Mouse (Mus musculus) large intestine, adult 2 months (tissue): ENCODE measurements at regions not wholly inside any gene's neighbourhood (a gene's known extent, or its start where the extent isn't known, plus 50 kb on each side); places are given as distances from the start of the nearest gene placed in this dataset.

Source experiments
- DNase-seq: peaks from one replicate; pipeline ENCODE4 v3.0.0-alpha.2; 2012; ENCODE audit warnings: low read depth, low spot score
- WGBS: fragments of 180-500 bp; shearing (Covaris S2); methylation state at CpG from one replicate; pipeline ENCODE4 v1.1.7; 2018; 5-methylcytosine and 5-hydroxymethylcytosine counted together

- WGBS, result 81% methylated on average over 5 of the region's 5 CpGs
- no peak for DNase-seq
Observed at GRCm38 (mm10) chr8:89677266-89677665, 633.3 kb upstream of the Sall1 start.

GRCm38 (mm10) chr8:89673911-89674310, 629.9 kb upstream of the Sall1 start:
- no peak for DNase-seq
- 85% methylated on average over 4 of the region's 4 CpGs for WGBS

GRCm38 (mm10) chr8:89672631-89673030, 628.7 kb upstream of the Sall1 start:
- WGBS, result 80% methylated on average over 5 of the region's 5 CpGs

DNA sequence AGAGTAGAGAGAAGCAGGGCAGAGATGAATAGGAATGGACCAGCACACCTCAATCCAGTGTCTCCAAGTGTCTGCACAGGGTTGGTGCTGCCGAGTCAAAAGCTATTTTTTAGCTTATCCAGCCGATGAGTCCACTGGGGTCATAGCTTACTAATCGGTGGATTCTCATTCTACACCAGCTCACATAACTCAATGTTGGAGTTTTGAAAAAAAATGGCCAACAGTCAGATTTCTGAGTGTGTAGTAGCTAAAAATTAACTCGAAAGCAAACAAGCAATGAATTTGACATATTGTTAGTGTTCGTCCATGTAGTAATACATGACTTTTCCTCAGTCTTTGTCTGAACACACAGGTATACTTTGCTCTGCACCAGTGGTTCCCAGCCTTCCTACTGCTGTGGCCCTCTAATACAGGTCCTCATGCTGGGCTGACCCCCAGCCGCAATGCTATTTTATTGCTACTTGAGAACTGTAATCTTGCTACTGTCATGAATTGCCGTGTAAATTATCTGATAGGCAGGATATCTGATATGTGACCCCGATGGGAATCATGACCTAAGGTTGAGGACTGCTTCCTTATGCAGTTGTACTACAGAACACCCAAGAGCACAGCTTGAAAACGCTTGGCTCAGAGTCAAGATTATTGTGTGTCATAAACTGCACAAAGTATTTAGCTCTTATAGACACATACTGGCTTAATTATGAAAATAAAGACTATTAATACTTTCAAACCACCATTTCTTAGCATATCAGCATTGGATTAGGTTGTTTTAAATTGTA, 621.1 kb upstream of the Sall1 start:
- WGBS, result 33% methylated on average over 9 of the region's 9 CpGs
- DNase-seq, result no peak

More at GRCm38 (mm10) chr8:89672631-89673030, 628.7 kb upstream of the Sall1 start:
- DNase-seq, result no peak

- DNase-seq, result no peak
- 47% methylated on average over 10 of the region's 10 CpGs for WGBS
Observed at GRCm38 (mm10) chr8:89663859-89664258, 619.9 kb upstream of the Sall1 start.

DNA sequence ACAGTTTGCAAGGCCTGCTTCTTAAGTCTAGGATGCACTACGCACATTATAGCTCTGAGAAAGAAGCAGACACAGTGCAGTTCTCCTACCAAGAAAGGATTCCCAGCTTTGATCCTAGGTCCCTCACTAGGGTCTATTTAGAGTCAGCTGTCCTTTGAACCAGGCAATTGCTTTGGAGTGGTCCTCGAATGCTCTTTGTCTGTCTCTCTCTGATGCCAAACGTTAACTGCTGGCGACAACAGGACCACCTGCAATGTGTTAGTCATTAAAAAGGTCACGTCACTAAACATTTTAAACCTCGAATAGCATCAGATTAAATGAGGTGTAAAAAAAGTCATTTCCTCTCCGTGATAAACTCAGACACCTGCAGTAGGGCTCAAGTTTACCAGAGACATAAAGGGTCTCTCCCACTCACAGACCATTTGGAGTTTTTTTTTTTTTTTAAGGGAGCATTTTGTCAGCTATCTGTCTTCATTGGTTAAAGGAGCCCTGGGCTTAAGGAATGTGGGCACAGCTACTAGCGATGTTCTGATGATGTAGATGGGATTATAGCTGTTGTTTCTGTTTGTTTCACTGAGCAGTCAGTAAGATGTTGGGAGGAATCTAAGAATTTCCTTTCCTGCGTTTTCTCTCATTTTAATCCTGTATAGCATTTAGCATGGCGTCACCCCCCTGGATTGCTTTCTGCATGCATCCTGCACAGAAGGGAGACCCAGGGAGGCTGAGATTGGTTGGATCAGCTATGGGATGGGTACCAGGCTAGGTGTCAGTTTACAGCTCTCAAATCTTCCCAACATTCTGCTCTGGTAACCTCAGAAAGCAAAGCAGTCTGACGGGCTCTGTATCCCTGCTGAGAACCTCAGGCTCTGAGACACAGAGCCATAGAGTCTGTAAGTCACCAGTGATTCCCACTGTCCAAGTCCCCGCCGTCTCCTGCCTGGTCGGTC, 615.3 kb upstream of the Sall1 start:
- WGBS, result 47% methylated on average over 14 of the region's 14 CpGs

GRCm38 (mm10) chr8:89655369-89655768, 611.4 kb upstream of the Sall1 start:
- 49% methylated on average over 14 of the region's 14 CpGs for WGBS
- DNase-seq, result no peak

More for the DNA sequence above, 615.3 kb upstream of the Sall1 start:
- no peak for DNase-seq

DNA sequence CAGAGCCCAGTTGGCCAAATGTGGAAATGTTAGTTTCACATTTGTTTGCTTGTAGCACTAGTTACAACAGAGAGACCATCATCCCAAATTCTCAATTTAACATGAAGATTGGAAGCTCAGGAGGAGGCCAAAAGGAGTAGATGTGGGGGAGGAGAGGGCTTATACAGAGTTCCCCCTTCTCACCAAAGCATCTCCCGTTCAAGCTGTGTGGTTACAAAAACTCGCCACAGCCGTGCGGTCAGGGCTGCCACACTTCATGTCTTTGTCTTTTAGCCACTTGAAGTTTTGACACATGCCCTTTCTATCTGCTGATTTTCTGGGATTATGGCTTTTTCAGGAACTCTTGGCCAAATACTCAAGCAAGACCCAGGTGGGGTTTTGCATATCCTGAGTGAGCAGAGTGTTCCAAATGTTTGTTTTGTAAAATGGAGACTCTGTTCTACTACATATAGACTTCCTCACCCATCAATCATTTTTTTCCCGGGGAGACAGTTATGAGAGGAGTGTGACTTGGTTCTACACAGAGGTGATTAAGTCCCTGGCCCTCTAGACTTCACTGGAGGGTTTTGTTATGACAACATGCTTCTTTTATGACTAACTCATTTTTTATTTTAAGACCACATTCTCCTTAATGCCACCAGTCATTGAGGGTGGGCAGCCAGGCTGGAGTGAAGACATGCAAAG, 605.4 kb upstream of the Sall1 start:
- WGBS, result 81% methylated on average over 5 of the region's 5 CpGs
- no peak for DNase-seq

- WGBS, result 83% methylated on average over 5 of the region's 5 CpGs
Observed at GRCm38 (mm10) chr8:89646946-89647345, 603.0 kb upstream of the Sall1 start.

DNA sequence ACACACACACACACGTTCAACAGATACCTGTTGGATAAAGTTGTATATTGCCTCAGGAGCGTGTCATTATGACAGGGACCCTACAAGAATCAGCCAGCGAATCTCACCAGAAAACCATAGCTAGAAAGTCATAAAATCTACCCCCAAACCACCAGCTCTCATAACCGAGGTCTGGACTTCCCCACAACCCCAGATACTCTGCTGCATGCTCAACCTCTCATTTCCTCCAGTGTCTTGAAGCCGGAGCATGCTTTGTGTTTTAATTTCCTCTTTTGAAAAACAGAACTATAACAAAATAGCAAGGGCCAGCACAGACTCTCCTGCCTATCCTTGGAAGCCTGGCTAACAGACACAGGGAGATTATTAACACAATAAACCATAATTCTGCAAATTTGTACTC, 597.4 kb upstream of the Sall1 start:
- 28% methylated on average over 5 of the region's 5 CpGs for WGBS
- no peak for DNase-seq

More at GRCm38 (mm10) chr8:89646946-89647345, 603.0 kb upstream of the Sall1 start:
- no peak for DNase-seq

DNA sequence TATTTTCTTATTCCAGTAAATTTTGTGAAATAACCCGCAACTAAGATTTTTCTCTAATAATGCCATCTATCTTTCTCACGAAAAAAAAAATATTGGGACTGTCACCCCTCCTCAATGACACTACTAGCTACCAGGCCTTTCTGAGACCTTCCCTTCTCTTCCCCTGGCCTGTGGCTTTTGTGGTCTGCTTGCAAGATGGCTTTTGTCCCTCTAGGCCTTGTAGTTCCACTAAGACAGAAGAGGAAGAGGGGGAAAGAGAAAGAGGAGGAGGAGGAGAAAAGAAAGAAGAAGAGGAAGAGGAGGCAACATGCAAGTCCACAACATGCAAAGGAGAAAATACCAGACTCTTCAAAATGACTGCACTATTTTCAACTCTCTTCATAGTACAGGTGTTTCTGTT, 590.9 kb upstream of the Sall1 start:
- WGBS, result 91% methylated on average over 2 of the region's 2 CpGs
- DNase-seq, result no peak

GRCm38 (mm10) chr8:89632304-89632703, 588.3 kb upstream of the Sall1 start:
- DNase-seq, result no peak
- WGBS, result 71% methylated on average over 5 of the region's 5 CpGs

DNA sequence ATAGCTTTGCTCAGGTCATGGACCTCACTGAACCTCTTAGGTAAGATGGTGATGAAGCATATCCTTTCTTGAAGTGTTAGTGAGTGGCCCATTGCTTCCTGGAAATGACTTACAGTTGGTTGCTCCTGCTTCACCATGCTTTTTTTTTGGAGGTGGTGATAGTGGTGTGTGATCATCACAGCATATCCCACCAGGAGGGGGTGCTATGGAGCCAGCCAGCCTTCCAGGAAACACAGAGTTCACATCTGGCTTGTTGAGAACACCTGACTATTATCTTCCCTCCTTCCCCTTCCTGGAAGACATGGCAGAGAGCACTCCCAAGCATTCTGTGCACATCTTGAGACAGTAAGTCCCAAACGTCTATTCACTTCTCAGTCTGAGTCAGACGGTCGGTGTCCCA, 586.6 kb upstream of the Sall1 start:
- no peak for DNase-seq
- WGBS, result 80% methylated on average over 3 of the region's 3 CpGs

DNA sequence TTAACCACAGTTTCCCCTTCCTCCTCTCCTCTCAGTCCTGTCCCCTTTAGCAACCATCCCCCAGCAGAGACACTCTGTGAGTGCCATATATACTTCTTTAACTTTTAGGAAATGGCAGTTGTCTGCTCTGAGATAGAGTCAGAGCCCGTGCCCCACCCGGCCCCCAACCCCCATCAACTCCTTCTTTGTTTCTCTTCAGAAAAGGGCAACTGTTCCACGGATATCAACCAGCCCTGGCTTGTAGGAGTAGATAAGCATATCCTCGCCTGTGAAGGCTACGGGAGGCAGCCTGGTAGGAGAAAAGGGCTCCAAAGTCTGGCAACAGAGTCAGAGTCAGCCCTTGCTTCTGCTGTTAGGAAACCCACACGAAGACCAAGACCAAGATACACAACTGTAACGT, 574.1 kb upstream of the Sall1 start:
- WGBS, result 66% methylated on average over 7 of the region's 7 CpGs
- no peak for DNase-seq

GRCm38 (mm10) chr8:89615863-89616558, 572.0 kb upstream of the Sall1 start:
- DNase-seq, result no peak
- 84% methylated on average over 8 of the region's 8 CpGs for WGBS

- 23% methylated on average over 4 of the region's 4 CpGs for WGBS
Observed at GRCm38 (mm10) chr8:89609074-89609473, 565.1 kb upstream of the Sall1 start.

GRCm38 (mm10) chr8:89605905-89606468, 562.0 kb upstream of the Sall1 start:
- no peak for DNase-seq
- 87% methylated on average over 4 of the region's 4 CpGs for WGBS

More at GRCm38 (mm10) chr8:89609074-89609473, 565.1 kb upstream of the Sall1 start:
- no peak for DNase-seq

DNA sequence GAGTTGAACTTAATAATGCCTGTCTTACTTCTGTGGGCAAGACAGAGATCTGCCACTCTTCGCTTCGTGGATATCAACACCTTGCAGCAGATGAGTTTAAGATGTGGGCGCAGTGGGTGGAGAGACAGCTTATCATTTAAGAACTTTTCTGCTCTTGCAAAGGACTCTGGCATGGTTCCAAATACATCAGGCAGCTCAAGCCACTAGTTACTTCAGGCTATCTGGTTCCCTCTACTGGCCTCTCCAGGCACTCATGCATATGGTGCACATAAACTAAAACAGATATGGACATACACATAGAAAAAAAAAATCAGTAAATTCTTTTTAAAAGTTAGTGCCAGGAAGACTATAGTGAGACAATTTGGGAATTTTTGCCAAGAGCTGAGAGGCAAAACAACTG, 560.5 kb upstream of the Sall1 start:
- 96% methylated on average over 3 of the region's 3 CpGs for WGBS
- DNase-seq, result no peak

- no peak for DNase-seq
- 65% methylated on average over 7 of the region's 7 CpGs for WGBS
Observed at GRCm38 (mm10) chr8:89596380-89596779, 552.4 kb upstream of the Sall1 start.
